Mouse (Mus musculus) midbrain, postnatal 0 days (tissue): ENCODE data around the gene Adora3. TPM values are rescaled to one million over a fixed set of nuclear protein-coding genes. Genes with fewer than 3 reads are reported as not detected.

ENCODE experiments used
- ATAC-seq: fragments of 200-750 bp; cut with Nextera tagmentation; 2 replicates; pipeline ENCODE4 v1.8.0; 2017; ENCODE audit warnings: moderate number of reproducible peaks, mild to moderate bottlenecking, moderate TSS enrichment, moderate library complexity; ENCODE audit not compliant: low FRiP score
- DNase-seq: peaks from one replicate; pipeline ENCODE4 v3.0.0-alpha.2; 2015; ENCODE audit warnings: low spot score
- H3K27ac ChIP-seq: fragments of 300-500 bp; sonication (generic); 2 replicates; pipeline ENCODE4 v1.5.1; 2014; ENCODE audit warnings: low read depth, mild to moderate bottlenecking, low read length, mixed read lengths
- H3K27me3 ChIP-seq: fragments of 300-500 bp; sonication (generic); 2 replicates; pipeline ENCODE4 v1.6.1; 2014; ENCODE audit warnings: low read length, control low read depth, mixed read lengths; ENCODE audit not compliant: insufficient read depth
- H3K36me3 ChIP-seq: fragments of 300-500 bp; sonication (generic); 2 replicates; pipeline ENCODE4 v1.6.1; 2014; ENCODE audit warnings: low read length, control low read depth, mixed read lengths; ENCODE audit not compliant: insufficient read depth
- H3K4me1 ChIP-seq: fragments of 300-500 bp; sonication (generic); 2 replicates; pipeline ENCODE4 v1.6.1; 2014; ENCODE audit warnings: mild to moderate bottlenecking, control low read depth, antibody characterized with exemption, low read length, mixed read lengths; ENCODE audit not compliant: insufficient read depth
- H3K4me2 ChIP-seq: fragments of 300-500 bp; sonication (generic); 2 replicates; pipeline ENCODE4 v1.6.1; 2014; ENCODE audit warnings: low read depth, mild to moderate bottlenecking, low read length, mixed read lengths; ENCODE audit not compliant: poor library complexity, severe bottlenecking
- H3K4me3 ChIP-seq: fragments of 300-500 bp; sonication (generic); 2 replicates; pipeline ENCODE4 v1.5.1; 2014; ENCODE audit warnings: low read depth, mild to moderate bottlenecking, low read length, moderate library complexity
- H3K9ac ChIP-seq: fragments of 300-500 bp; sonication (generic); replicated peaks from 2 replicates; pipeline ENCODE4 v1.6.1; 2014; ENCODE audit warnings: mild to moderate bottlenecking, low read length, moderate library complexity, mixed read lengths; ENCODE audit not compliant: poor library complexity, severe bottlenecking
- H3K9me3 ChIP-seq: fragments of 300-500 bp; sonication (generic); 2 replicates; pipeline ENCODE4 v1.6.1; 2016; ENCODE audit warnings: low read length, control low read depth
- CTCF ChIP-seq: IDR thresholded peaks from 2 replicates; pipeline ENCODE4 v1.5.1; 2016; ENCODE audit warnings: antibody characterized with exemption, mild to moderate bottlenecking
- WGBS: fragments of 180-500 bp; shearing (Covaris S2); extraction: QIAGEN DNeasy Blood & Tissue Kit; methylation state at CpG from one replicate; pipeline ENCODE4 v1.1.7; 2014; 5-methylcytosine and 5-hydroxymethylcytosine counted together
- polyA plus RNA-seq: library from polyadenylated mRNA; unstranded; fragments of >200 nt; fragmentation: Nextera tagmentation; extraction: Ambion mirVana; gene quantifications from 2 replicates; pipeline ENCODE4 v1.2.1, GENCODE M21; 2015
- total RNA-seq: library from RNA; depleted of rRNA; stranded (reverse); fragments of >200 nt; gene quantifications from 2 replicates; pipeline ENCODE4 v1.2.3, GENCODE M21; 2014

Gene Adora3
- total and polyA plus RNA-seq, 2 experiments from 2014 or later = 0.30 to 0.77 TPM

- Histone ChIP-seq H3K9me3 (no peaks in the 10 kb centered on the region), H3K4me3 (no peak overlapping the region), H3K36me3 (no peaks in the 10 kb centered on the region), H3K4me1 (no peaks in the 10 kb centered on the region), H3K9ac (no peak overlapping the region), H3K27me3 (no peaks in the 10 kb centered on the region), H3K27ac (no peak overlapping the region), H3K4me2 (no peak overlapping the region)
- 79% methylated on average over 8 of the region's 8 CpGs for WGBS
- DNase-seq = no peak
- no peak for TF ChIP-seq CTCF
- no peak for ATAC-seq
Observed at GRCm38 (mm10) chr3:105853781-105854180, 16.9 kb upstream of the Adora3 start.

- Histone ChIP-seq H3K4me3 (no peak overlapping the region), H3K27me3 (no peaks in the 10 kb centered on the region), H3K9ac (no peak overlapping the region), H3K4me2 (no peak overlapping the region), H3K27ac (no peak overlapping the region), H3K4me1 (no peaks in the 10 kb centered on the region), H3K9me3 (no peaks in the 10 kb centered on the region), H3K36me3 (no peaks in the 10 kb centered on the region)
- no peak for DNase-seq
- ATAC-seq = no peak
- WGBS = 74% methylated on average over 4 of the region's 4 CpGs
- no peak for TF ChIP-seq CTCF
Observed at GRCm38 (mm10) chr3:105854786-105855185, 15.9 kb upstream of the Adora3 start.

GRCm38 (mm10) chr3:105857513-105857912 is 13.1 kb upstream of the Adora3 start:
- H3K4me1 ChIP-seq = no peaks in the 10 kb centered on the region
- DNase-seq = no peak
- H3K9ac ChIP-seq = no peak overlapping the region
- H3K9me3 ChIP-seq = no peaks in the 10 kb centered on the region
- no peak overlapping the region for H3K4me2 ChIP-seq
- H3K27ac ChIP-seq = no peak overlapping the region
- H3K36me3 ChIP-seq = no peaks in the 10 kb centered on the region
- 71% methylated on average over 5 of the region's 5 CpGs for WGBS
- no peak for ATAC-seq
- H3K4me3 ChIP-seq = no peak overlapping the region
- H3K27me3 ChIP-seq = no peaks in the 10 kb centered on the region
- TF ChIP-seq CTCF = no peak

GRCm38 (mm10) chr3:105861747-105862366 is 8.8 kb upstream of the Adora3 start:
- Histone ChIP-seq H3K36me3 (no peaks in the 10 kb centered on the region), H3K27ac (no peak overlapping the region), H3K9me3 (no peaks in the 10 kb centered on the region), H3K4me1 (no peaks in the 10 kb centered on the region), H3K9ac (no peak overlapping the region), H3K4me3 (no peak overlapping the region), H3K27me3 (no peaks in the 10 kb centered on the region), H3K4me2 (no peak overlapping the region)
- no peak for TF ChIP-seq CTCF
- ATAC-seq (no peak), DNase-seq (no peak)
- 48% methylated on average over 7 of the region's 7 CpGs for WGBS

GRCm38 (mm10) chr3:105864123-105864522 is 6.5 kb upstream of the Adora3 start:
- no peak overlapping the region for H3K4me2 ChIP-seq
- H3K4me1 ChIP-seq = no peaks in the 10 kb centered on the region
- no peak for ATAC-seq
- no peaks in the 10 kb centered on the region for H3K36me3 ChIP-seq
- H3K9ac ChIP-seq = no peak overlapping the region
- no peak overlapping the region for H3K27ac ChIP-seq
- TF ChIP-seq CTCF = no peak
- 88% methylated on average over 1 of the region's 1 CpGs for WGBS
- no peaks in the 10 kb centered on the region for H3K9me3 ChIP-seq
- H3K27me3 ChIP-seq = no peaks in the 10 kb centered on the region
- H3K4me3 ChIP-seq = no peak overlapping the region
- DNase-seq = no peak

- no peak overlapping the region for H3K4me3 ChIP-seq
- no peak for ATAC-seq
Observed at GRCm38 (mm10) chr3:105865122-105865521, 5.5 kb upstream of the Adora3 start.

More at GRCm38 (mm10) chr3:105865122-105865521, 5.5 kb upstream of the Adora3 start:
- Histone ChIP-seq H3K4me2 (no peak overlapping the region), H3K9ac (no peak overlapping the region), H3K27ac (no peak overlapping the region), H3K27me3 (no peaks in the 10 kb centered on the region), H3K4me1 (no peaks in the 10 kb centered on the region), H3K36me3 (no peaks in the 10 kb centered on the region), H3K9me3 (no peaks in the 10 kb centered on the region)
- 83% methylated on average over 9 of the region's 9 CpGs for WGBS
- TF ChIP-seq CTCF = no peak
- peak; percentile 35 for DNase-seq
